Mouse (Mus musculus) Muller cell, postnatal 12 days (primary cell): ENCODE results near the gene Srms.
"Not testable (repeated sequence)": the region's sequence is repeated elsewhere in the genome, so short reads cannot be mapped to it uniquely, and the experiment has no call there.

Experiments used
- DNase-seq: peaks from one replicate; pipeline ENCODE4 v3.0.0-alpha.2; 2015; ENCODE audit errors: inconsistent ontology term

The Srms gene

DNA sequence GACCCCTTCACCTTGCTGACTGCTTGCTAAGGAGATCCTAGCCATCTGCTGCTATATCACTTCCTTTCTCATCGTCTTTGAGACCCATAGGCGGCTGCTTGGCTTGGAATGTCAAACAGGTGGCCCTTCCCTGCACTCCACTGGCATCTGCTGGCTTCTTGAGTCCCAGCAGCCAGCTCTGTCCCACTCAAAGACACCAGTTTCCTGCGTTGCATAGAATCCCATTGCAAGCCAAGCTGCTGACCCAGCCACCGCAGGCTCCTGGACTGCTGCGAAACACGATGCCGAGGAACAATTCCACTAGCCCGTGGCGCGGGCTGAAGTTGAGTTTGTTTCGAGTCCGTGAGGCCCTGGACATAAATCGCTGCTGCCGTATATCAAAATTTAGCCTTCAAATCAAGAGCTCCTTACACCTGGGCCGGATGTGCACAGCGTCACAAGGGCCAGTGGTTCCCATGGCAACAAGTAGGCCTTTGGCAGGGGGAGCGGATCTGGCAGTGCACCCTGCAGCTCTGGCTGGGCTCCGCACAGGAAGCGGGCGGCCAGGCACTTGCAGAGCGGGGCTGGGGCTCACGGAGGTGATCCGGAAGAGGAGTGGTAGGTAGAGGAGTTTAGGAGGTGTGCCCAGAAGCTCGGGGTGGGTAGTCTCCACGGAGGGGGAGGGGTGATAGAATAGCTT, 6.7 kb upstream of the Srms start, which contains the start of gene Fndc11:
Fndc11 (plus strand) TSS at position 476 of the 679 bp plus-strand sequence.
- DNase-seq = peak; percentile 71

DNA sequence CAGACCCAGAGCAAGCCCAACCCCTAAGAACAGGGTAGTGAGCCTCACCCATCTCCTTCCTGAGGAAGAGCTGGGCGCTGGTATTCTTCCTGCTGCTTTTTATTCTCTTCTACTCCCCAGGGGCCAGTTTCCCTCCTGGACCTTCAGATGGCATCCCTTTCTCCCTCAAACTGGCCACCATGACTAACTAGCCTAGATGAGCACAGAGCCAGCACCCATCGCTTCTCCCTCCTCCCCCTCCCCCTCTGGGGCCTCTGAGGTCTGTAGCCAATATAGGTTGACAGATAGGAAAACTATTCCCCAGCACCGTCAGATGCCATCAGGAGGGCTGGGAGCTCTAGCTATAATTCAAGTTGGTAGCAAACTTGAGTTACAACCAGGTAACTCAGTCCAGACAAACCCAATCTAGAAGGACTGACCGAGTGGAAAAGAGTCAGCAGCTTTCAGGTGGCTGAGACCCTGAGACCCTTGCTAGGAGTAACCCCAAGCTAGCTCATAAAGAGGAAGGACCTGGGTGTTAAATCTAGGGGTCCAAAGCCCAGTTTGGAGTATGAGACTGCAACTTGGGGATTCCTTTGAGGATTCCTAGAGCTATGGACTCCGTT, 6.0 kb upstream of the Srms start:
- DNase-seq = no peak

- DNase-seq = no peak
Observed at GRCm38 (mm10) chr2:181216037-181216436, 3.1 kb upstream of the Srms start.

DNA sequence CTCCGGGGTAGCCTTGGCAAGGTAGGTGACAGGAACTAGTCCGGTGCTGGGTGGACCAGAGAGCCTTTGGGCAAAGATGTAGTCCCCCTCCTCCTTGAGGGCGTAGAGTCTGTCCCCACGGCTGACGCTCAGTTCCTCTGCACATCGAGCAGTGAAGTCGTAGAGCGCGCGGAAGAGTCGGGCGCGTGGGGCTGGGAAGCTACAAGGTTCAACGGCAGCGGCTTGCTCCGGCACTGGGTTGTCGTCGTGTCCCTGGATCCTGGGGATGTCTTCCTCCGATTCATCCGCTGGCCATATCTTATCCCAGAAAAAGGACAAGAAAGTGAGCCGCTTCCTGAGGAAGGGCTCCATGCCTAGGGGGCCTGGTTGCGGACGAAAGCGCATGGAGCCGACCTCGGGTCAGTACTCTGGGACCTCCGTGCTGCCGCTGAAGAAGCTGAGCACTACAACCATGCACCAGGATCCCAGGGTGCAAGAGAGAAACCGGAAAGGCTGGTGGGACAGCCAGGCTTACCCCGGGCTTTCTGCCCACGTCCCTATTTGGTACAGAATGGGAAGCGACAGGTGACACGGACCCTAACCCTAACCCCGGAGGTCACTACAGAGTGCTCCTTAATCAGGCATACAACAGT, 480 bp downstream of the Srms start:
- DNase-seq = peak; percentile 5

- DNase-seq = no peak
Observed at GRCm38 (mm10) chr2:181206118-181206517, 6.9 kb downstream of the Srms start.

DNA sequence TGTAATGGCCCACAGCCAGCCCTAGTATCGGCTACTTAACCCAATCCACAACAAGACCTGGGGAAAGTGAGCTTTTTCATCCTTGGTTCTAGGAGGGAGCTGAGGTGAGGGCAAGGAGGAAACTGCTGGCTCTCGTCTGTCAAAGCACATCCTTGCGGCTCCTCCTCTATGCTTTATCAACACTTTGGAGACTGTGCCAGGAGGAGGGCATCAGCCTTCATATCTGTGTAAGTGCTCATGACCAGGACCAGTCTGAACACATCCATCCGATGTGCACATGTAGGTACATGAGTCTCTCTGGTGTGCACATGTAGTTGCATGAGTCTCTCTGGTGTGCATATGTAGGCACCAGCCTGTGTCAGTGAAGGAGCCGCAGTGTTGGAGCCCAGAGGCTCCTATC, 7.3 kb downstream of the Srms start:
- DNase-seq = no peak

- no peak for DNase-seq
Observed at GRCm38 (mm10) chr2:181202886-181203285, 10.1 kb downstream of the Srms start.

GRCm38 (mm10) chr2:181202422-181202821, 10.6 kb downstream of the Srms start, which contains the start of gene Ptk6:
Ptk6 (minus strand) TSS chr2:181202789.
- no peak for DNase-seq

- no peak for DNase-seq
Observed at GRCm38 (mm10) chr2:181201606-181202005, 11.4 kb downstream of the Srms start.

DNA sequence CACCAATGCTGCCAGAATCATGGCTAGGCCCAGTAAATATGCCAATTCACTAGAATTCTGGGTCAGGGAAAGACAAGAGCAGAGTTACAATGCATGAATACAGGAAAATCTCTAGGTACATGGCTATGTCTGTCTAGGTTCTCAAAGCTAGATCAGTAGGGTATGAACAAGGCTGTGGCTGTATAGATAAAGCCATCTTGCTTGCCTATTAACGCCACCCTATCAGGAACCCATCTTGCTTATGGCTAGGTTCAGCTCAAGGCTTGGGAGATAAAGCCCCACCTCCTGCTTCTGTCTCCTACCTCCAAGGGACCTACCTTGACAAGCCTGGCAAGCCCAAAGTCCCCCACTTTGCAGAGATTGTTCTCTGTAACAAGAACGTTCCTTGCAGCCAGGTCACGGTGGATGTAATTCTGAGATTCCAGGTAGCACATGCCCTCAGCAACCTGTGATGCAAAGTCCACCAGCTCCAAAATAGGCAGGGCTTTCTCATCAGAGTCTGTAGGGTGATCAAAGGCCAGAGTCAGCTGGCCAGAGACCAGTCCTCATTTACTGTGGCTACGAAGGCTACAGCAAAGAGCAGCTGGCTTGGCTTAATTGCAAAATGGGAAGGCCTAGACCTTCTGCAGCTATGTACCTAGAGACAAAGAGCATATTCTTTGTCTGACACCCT, 16.2 kb downstream of the Srms start:
- peak; percentile 7 for DNase-seq

GRCm38 (mm10) chr2:181193044-181193443, 19.9 kb downstream of the Srms start:
- DNase-seq = no peak

- DNase-seq = no peak
Observed at GRCm38 (mm10) chr2:181191936-181192335, 21.0 kb downstream of the Srms start.

- DNase-seq = not testable (repeated sequence)
Observed at GRCm38 (mm10) chr2:181191385-181191784, 21.6 kb downstream of the Srms start.

GRCm38 (mm10) chr2:181189321-181189720, 23.7 kb downstream of the Srms start:
- DNase-seq = no peak

DNA sequence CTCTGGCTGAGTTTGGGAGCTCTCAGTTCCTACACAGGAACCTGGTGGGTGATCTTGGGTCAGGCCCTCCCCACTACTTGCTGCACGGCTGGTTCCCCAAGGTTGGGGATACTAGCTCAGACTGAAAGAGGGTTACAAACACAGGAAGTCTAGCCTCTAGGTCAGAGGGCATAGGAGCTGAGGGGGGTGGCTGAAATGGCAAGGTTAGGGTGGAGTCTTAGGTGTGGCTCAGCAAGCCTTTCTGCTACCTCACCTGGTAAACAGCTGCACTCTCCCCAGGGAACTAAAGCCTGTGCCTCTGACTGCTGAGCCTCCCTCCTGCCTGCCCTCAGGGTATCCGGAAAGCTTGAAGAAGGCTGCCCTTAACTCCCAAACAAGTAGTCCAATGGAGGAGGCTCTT, 24.3 kb downstream of the Srms start:
- no peak for DNase-seq

GRCm38 (mm10) chr2:181187121-181188000, 25.6 kb downstream of the Srms start, which contains the start of gene Ppdpf:
Ppdpf (plus strand) TSS chr2:181187247.
- DNase-seq = peak; percentile 95

DNA sequence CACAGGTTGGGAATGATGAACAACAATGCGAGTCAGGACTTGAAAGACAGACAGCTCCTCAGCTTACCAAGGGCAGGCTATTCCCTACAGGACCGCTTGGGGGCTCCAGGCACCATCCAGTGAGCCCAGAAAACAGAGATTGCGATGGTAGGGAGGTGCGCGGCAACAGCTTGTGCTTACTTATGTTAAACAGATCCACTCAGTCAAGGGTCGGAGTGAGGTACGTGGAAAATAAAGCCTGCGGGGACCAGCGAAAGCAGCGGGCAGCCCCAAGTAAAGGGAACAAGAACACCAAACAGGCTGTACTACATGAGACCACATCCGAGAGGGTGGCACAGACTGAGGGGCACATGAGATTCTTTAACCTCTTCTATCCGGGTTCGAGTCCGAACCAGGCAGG, 26.4 kb downstream of the Srms start:
- DNase-seq = peak; percentile 88

DNA sequence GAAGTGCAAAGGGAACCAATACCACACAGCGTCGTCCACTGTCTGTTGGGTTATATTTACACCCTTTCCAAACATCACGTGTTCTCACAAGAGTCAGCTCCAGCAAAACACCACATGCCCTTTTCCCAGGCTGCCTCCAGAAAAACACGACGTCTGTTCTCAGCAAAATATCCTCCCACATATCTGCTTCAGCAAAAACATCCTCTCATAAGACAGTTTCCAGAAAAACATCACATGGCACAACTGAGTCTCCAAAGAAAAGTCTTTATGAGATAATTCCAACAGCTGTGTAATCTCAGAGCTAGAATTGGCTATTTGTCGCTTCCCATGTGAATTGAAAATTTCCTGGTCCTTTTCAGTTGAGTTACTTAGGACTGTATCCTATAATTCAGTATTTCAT, 32.1 kb downstream of the Srms start:
- no peak for DNase-seq

DNA sequence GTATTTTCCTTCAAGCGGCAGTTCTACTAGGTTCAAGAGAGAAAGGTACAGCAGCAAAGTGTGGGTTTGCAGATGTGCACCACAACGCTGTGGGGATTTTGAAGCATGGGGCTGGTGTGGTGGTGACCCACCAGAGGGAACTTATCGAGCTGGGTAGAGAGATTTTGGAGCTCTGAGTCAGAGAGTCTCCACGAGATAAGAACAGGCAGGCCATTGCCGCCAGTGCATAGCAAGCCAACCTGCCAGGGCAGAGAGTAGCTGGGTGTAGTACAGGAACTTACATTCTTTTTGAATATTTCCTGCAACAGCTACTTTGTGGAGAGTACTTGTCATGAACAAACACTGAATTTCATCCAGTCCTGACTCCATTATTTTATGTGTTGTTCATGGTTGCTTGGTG, 34.5 kb downstream of the Srms start:
- no peak for DNase-seq

DNA sequence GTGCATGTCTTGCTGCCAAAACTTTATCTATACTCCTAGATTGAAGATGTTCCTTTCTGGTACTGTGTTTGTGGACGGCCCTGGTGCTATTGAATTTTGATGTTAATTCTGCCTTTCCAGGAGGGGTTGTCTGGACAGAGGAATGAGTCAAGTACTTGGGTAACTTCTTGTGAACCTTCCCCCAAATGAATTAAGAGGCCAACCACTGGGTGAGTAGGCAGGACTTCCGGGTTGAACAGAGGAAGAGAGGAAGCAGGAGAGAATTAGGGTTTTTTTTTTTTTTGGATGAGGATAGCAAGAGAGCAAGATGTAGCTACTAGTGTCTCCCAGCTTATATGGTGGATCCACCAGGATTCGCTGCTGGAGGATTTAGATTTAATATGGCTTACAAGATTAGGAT, 35.0 kb downstream of the Srms start:
- DNase-seq = no peak

DNA sequence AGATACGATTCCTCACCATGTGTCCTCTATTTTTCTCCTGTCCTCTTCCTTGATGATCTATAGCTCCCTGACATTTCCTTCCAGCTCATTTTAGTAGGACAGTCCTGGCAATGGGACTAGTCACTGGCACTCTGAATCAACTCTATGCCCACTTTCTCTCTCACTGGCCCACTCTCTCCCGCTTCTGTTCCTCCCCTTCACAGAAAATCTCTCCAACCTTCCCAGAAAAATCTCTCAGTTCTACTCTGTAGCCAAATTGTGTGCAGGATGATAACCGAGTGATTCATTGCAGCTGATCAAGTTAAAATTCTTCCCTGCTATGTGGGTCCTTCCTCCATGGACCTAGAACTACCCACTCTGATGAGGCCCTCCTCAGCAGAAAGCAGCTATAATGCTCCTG, 38.3 kb downstream of the Srms start:
- no peak for DNase-seq
